Mouse (Mus musculus) kidney, adult 2 months (tissue): ENCODE measurements at regions not wholly inside any gene's neighbourhood (a gene's known extent, or its start where the extent isn't known, plus 50 kb on each side); places are given as distances from the start of the nearest gene placed in this dataset.

Experiments used
- DNase-seq: peaks from one replicate; pipeline ENCODE4 v3.0.0; 2021
- H3K27ac ChIP-seq: fragments of 200-500 bp; 2 replicates; pipeline ENCODE4 v1.5.1; 2012; ENCODE audit warnings: low read depth, low read length, control low read depth, inconsistent platforms; ENCODE audit not compliant: insufficient read depth
- H3K27me3 ChIP-seq: fragments of 200-500 bp; replicated peaks from 2 replicates; pipeline ENCODE4 v1.6.1; 2012; ENCODE audit warnings: mild to moderate bottlenecking, moderate library complexity, low read length, inconsistent platforms; ENCODE audit not compliant: control insufficient read depth, insufficient read depth
- H3K36me3 ChIP-seq: fragments of 200-500 bp; 2 replicates; pipeline ENCODE4 v1.6.1; 2012; ENCODE audit warnings: mild to moderate bottlenecking, moderate library complexity, low read length, inconsistent platforms; ENCODE audit not compliant: control insufficient read depth, insufficient read depth
- H3K4me1 ChIP-seq: fragments of 200-500 bp; 2 replicates; pipeline ENCODE4 v1.6.1; 2011; ENCODE audit warnings: low read length; ENCODE audit not compliant: control insufficient read depth, insufficient read depth
- H3K4me3 ChIP-seq: fragments of 200-500 bp; 2 replicates; pipeline ENCODE4 v1.5.1; 2011; ENCODE audit warnings: mild to moderate bottlenecking, low read depth, low read length, control low read depth; ENCODE audit not compliant: insufficient read depth
- CTCF ChIP-seq: fragments of 200-500 bp; conservative IDR thresholded peaks from 2 replicates; pipeline ENCODE4 v1.5.1; 2011; ENCODE audit warnings: low read depth, mild to moderate bottlenecking, control low read depth, low read length, moderate library complexity, mixed read lengths; ENCODE audit not compliant: insufficient read depth, insufficient read length
- POLR2A ChIP-seq: fragments of 200-500 bp; IDR thresholded peaks from one replicate; pipeline ENCODE4 v1.6.1; 2011; ENCODE audit warnings: low read depth, low read length, control low read depth
- WGBS: fragments of 180-500 bp; shearing (Covaris S2); methylation state at CpG from one replicate; pipeline ENCODE4 v1.1.7; 2018; 5-methylcytosine and 5-hydroxymethylcytosine counted together

DNA sequence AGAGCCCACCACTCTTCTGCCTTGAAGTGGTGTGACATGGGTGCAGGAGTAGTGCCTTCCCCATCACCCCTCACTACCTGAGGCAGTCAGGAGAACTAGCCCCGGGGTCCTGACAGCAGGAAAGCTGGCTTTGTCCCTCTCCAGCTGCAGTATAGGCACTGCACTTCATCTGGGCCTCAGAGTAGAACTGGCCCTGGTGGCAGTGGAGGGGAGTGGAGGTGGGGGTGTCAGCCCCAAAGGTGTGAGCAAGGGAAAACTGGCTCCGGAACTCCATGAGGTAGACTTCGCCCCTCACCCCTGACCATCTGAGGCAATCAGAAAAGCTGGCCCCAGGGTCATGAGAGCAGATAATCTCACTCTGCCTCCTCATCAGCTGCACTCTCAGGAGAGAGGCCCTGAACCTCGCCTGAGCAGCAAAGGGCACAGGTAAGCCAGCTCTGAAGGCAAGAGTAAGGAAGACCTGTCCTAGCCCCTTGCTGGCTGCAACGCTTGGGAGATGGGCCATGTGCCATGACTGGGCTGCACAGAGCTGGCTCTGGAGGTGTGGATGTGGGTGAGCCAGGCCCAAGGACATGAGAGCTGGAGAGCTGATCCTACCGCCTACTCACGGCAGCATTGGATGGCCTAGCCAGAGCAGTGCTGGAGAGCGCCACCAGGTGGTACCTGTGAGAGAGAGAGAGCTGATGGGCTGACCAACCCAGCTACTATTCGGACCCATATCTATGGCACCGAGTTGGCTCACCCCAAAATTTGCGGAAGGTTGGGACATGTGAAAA, 377.0 kb upstream of the B3galt2 start:
- no peaks in the 10 kb centered on the region for H3K27me3 ChIP-seq
- no peak for DNase-seq
- TF ChIP-seq POLR2A (no peak), CTCF (no peak)
- WGBS = 79% methylated on average over 11 of the region's 11 CpGs
- no peak overlapping the region for H3K27ac ChIP-seq
- no peaks in the 10 kb centered on the region for H3K36me3 ChIP-seq
- no peak overlapping the region for H3K4me3 ChIP-seq
- no peaks in the 10 kb centered on the region for H3K4me1 ChIP-seq

DNA sequence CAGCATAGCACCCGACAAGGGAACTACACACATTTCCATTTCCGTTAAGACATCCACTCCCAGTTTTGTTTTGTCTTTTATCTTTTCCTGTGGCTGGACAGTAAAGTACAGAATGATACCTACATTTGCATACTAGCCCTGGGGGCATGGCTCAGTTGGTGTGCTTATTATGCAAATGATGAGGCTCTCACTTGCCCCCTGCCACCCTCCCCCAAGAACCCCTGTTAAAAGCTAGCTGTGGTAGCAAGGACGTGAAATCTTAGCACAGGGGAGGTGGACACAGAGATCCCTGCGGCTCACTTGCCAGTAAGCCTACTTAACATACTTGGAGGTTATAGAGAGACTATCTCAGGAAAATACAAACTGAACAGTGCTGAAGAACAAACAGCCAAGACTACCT, 375.2 kb upstream of the B3galt2 start:
- WGBS = 74% methylated on average over 4 of the region's 4 CpGs
- no peak for DNase-seq
- Histone ChIP-seq H3K4me1 (no peaks in the 10 kb centered on the region), H3K36me3 (no peaks in the 10 kb centered on the region), H3K4me3 (no peak overlapping the region), H3K27ac (no peak overlapping the region), H3K27me3 (no peaks in the 10 kb centered on the region)
- TF ChIP-seq POLR2A = no peak
- no peak for TF ChIP-seq CTCF

- DNase-seq = no peak
- WGBS = 98% methylated on average over 3 of the region's 3 CpGs
- TF ChIP-seq CTCF = no peak
- no peak for TF ChIP-seq POLR2A
- H3K36me3 ChIP-seq = no peaks in the 10 kb centered on the region
- H3K27me3 ChIP-seq = no peaks in the 10 kb centered on the region
- no peak overlapping the region for H3K27ac ChIP-seq
- no peaks in the 10 kb centered on the region for H3K4me1 ChIP-seq
- H3K4me3 ChIP-seq = no peak overlapping the region
These were observed 354.0 kb upstream of the B3galt2 start for GRCm38 (mm10) chr1:143286274-143286967.

DNA sequence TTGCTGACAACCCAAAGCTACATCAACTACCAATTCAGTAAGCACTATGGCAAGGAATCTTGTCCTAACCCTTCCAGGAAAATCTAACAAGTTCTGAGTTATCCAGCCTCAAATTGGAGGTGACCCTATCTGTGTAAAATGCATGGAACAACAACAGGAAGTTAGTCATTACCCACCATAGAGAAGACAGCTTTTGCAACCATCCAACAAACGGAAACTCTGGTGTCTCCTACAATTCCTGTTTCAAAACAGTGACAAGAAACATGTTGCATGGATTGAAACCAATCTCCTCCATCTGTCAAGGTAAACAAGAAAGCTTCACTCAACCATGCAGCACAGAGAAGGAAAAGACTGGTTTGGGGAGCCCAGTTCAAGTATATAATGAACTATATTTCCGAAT, 353.0 kb upstream of the B3galt2 start:
- H3K27me3 ChIP-seq = no peaks in the 10 kb centered on the region
- no peak for DNase-seq
- no peak overlapping the region for H3K4me3 ChIP-seq
- H3K36me3 ChIP-seq = no peaks in the 10 kb centered on the region
- no peak overlapping the region for H3K27ac ChIP-seq
- 68% methylated on average over 2 of the region's 2 CpGs for WGBS
- TF ChIP-seq CTCF (no peak), POLR2A (no peak)
- no peaks in the 10 kb centered on the region for H3K4me1 ChIP-seq

GRCm38 (mm10) chr1:143296555-143296954, 343.9 kb upstream of the B3galt2 start:
- no peak overlapping the region for H3K27ac ChIP-seq
- H3K4me3 ChIP-seq = no peak overlapping the region
- TF ChIP-seq POLR2A (no peak), CTCF (no peak)
- WGBS = 34% methylated on average over 5 of the region's 5 CpGs
- DNase-seq = no peak
- no peaks in the 10 kb centered on the region for H3K36me3 ChIP-seq
- H3K4me1 ChIP-seq = no peaks in the 10 kb centered on the region
- H3K27me3 ChIP-seq = no peaks in the 10 kb centered on the region

DNA sequence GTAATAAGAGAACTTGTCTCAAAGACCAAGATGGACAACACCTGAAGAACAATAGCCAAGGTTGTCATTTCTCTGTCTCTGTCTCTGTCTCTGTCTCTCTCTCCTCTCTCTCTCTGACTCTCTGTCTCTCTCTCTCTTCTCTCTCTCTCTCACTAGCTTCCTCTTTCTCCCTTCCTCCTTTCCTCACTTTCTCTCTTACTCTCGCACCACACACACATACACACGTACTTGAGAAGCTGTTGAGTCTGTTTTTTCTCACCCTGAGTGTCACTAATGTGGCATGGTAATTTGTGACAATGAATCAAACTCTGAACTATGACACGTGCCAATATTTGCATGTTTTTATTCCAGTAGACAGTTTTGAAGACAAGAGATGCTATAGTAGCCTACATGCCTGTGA, 333.1 kb upstream of the B3galt2 start:
- TF ChIP-seq CTCF = no peak
- TF ChIP-seq POLR2A = no peak
- H3K27ac ChIP-seq = no peak overlapping the region
- H3K36me3 ChIP-seq = no peaks in the 10 kb centered on the region
- 74% methylated on average over 3 of the region's 3 CpGs for WGBS
- no peaks in the 10 kb centered on the region for H3K4me1 ChIP-seq
- no peak for DNase-seq
- H3K27me3 ChIP-seq = no peaks in the 10 kb centered on the region
- no peak overlapping the region for H3K4me3 ChIP-seq

- DNase-seq = no peak
- Histone ChIP-seq H3K27me3 (no peaks in the 10 kb centered on the region), H3K4me3 (no peak overlapping the region), H3K4me1 (no peaks in the 10 kb centered on the region), H3K36me3 (no peaks in the 10 kb centered on the region), H3K27ac (no peak overlapping the region)
- WGBS = 85% methylated on average over 12 of the region's 12 CpGs
- TF ChIP-seq POLR2A (no peak), CTCF (no peak)
These were observed 322.1 kb upstream of the B3galt2 start for GRCm38 (mm10) chr1:143318381-143318780.
